Mouse (Mus musculus): ENCODE measurements around the gene Capns2.

DNA sequence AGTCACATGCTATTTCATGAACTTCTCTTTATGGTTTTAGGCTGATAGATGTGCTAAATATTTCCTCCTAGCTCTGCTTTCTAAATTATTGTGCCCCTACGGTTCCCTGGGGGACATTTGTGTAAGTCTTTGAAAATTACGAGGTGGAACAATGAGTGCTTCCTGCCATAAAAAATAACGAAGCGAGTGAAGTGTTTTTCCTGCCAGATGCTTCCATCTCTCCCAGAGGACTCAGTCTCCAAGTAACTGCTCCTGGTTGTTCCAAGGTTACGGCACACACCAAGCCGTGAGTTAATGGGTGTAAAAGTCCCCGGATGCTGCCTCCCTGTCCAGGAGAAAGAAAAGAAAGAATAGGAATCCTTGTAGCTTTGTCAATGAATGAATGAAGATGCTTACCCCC is 30.9 kb upstream of the Capns2 start:
- TF ChIP-seq POLR2A (IDR thresholded peaks at IDR 0.05; ENCODE audit: low read depth, low read length): no peak
- TF ChIP-seq CTCF (IDR thresholded peaks at IDR 0.05; ENCODE audit: borderline replicate concordance, insufficient read depth, low read length): no peak
